Mouse (Mus musculus): ENCODE measurements around the gene Dll3. TPM values are rescaled to one million over a fixed set of nuclear protein-coding genes. Genes with fewer than 3 reads are reported as not detected.
A peak's percentile ranks its signal among the peaks of the same experiment; 100 is the strongest.

Gene Dll3
- not detected for total RNA-seq (2021)
- long read RNA-seq, experiment 1 = 0 reads
- long read RNA-seq, experiment 2 = 0 reads

- DNase-seq = no peak
Measured at GRCm38 (mm10) chr7:28301616-28302433, at the start of gene Dll3. Gene Dll3, minus strand, starts transcription at chr7:28302238.

- DNase-seq = no peak
Measured at GRCm38 (mm10) chr7:28351676-28352191, 49.7 kb upstream of the Dll3 start.

GRCm38 (mm10) chr7:28350155-28350883 is 48.3 kb upstream of the Dll3 start, which contains the start of gene Rps16:
Gene Rps16, plus strand, starts transcription at chr7:28350652.
- peak; percentile 97 for DNase-seq

- DNase-seq = no peak
Measured at GRCm38 (mm10) chr7:28348601-28349000, 46.6 kb upstream of the Dll3 start.

- no peak for DNase-seq
Measured at GRCm38 (mm10) chr7:28347746-28348145, 45.7 kb upstream of the Dll3 start.

- DNase-seq = no peak
Measured at GRCm38 (mm10) chr7:28344637-28345036, 42.6 kb upstream of the Dll3 start.

DNA sequence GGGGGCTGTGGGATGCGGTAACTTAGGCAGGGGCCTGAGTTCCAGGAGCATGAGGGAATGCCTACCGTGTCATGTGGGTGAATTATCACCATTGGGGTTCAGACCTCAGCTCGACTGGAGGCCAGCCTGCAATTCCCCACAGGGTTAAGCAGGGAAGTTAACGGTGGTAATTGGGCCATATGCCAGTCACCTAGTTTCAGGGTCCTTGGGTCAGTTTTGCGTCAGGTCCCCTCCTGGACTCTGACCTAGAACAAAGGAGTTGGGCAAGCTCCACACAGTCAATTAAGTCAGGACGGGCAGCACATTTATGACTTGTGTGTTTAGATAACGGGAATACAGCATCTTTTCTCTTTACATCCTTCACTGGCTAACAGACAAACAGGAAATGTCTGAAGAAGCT is 39.3 kb upstream of the Dll3 start:
- no peak for DNase-seq

- DNase-seq = peak; percentile 68
Measured at GRCm38 (mm10) chr7:28339213-28339917, 37.3 kb upstream of the Dll3 start.

GRCm38 (mm10) chr7:28338108-28338998 is 36.3 kb upstream of the Dll3 start, which contains the start of gene Supt5:
Gene Supt5, minus strand, starts transcription at chr7:28338746.
- DNase-seq = peak; percentile 97

GRCm38 (mm10) chr7:28335471-28335870 is 33.4 kb upstream of the Dll3 start:
- no peak for DNase-seq

DNA sequence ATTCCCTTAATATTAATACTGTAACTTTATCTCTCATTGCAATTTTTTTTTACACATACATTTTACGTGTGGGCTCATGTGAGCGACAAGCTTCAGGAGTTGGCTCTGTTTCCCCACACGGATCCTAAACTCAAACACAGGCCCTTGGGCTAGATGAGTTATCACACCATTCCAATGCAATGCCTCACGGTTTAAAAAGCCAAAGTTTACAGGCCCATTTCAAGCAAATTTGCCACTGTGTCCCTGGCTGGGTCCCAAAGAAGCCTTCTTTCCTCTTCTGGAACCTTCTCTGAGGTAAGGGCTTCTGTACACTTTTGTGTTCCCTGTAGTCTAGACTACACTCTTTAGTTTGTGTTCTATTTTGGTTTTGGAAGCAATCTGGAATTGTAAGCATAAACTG is 32.5 kb upstream of the Dll3 start:
- no peak for DNase-seq

- DNase-seq = no peak
Measured at GRCm38 (mm10) chr7:28328260-28328659, 26.2 kb upstream of the Dll3 start.

GRCm38 (mm10) chr7:28326457-28326856 is 24.4 kb upstream of the Dll3 start:
- no peak for DNase-seq

- DNase-seq = no peak
Measured at GRCm38 (mm10) chr7:28325293-28325692, 23.3 kb upstream of the Dll3 start.

DNA sequence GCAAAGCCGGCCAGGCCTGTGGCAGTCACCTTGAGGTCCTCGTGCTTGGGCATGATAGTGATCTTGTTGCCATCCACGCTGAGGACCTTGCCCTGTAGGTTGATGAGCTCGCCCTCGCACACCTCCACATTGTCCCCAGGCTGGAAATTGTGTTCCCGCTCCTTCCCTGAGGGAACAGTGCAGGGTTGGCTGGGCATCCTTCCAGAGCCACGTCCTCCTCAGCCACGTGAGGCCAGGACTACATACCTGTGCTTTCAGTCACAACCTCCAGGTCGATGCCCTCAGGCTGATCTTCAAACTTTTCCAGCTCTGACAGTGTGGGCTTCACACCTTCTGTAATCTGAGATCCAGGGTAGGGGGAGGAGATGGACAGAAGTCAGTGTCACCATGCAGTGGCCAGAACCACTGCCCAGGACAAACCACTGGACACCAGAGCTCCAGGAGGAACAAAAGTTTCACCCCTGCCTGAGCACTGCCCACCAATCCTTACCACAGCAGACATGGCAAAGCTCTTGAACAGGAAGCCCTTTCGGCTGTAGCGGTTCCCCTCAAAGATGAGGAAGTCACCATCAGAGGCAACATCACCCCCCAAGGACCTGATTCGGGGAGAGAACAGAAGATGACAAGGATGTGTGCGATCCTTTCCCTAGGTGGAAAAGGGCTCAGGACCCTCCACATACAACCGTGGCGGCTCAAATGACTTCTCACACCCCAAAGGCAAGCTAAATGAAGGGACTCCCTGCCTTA is 20.1 kb upstream of the Dll3 start:
- no peak for DNase-seq

DNA sequence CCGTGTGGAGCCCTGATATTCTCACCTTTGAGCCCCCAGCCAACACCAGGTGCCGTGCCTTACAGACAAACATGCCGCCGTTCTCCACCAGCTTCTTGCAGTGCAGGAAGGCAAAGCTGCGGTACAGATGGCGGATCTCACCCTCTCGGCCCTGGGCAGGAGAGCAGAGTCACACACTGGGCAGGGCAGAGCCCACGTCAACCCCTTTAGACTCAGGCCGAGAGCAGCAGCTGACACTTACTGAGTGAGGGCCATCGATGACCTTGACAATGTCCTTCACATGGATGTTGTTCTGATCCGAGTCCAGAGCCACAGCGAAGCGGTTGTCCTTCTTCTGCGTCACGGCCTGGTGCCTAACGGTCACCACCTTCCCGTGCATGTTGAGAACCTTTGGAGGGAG is 16.7 kb upstream of the Dll3 start:
- no peak for DNase-seq

- DNase-seq = no peak
Measured at GRCm38 (mm10) chr7:28318036-28318435, 16.0 kb upstream of the Dll3 start.

GRCm38 (mm10) chr7:28311926-28312543 is 10.0 kb upstream of the Dll3 start, which contains the start of gene Timm50:
Gene Timm50, minus strand, starts transcription at chr7:28312072.
- peak; percentile 96 for DNase-seq

DNA sequence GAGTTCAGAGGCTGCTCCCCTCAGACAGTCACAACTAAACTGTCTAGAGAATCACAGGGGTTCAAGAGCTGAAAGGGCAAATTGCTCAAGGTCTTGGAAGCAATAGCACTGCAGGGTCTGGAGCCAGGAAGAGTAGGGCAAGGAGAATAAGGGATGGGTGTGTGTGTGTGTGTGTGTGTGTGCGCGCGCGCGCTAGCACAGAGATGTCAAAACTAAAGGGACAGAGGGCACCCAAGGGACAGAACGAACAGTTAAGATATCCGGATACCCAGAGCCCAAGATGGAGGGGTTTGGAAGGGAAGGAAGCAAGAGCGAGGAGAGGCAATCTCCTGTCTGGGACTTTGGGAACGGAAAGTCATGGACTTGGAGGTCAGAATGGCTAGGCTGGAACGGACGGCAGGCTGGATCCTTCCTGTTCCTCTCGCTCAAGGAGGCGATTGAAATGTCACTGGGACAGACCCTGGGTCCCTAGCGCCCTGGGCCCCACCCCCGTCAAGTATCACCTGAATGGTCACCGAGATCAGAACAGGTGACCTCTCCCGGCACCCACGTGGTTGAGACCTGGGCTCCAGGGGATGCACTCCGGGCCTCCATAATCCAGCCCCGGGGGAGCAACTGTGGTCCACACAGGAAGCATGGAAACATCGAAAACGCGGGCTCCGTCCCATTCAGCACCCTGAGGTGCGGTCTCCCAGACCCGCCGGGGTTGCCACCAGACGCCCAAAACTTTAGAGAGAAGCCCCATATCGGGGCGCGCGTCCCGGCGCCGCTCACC is 9.3 kb upstream of the Dll3 start:
- peak; percentile 21 for DNase-seq

Measured in gastrocnemius, postnatal 25 days (tissue).